Mouse (Mus musculus) hindbrain, embryonic 16.5 days (tissue): Measurements from ENCODE around the gene Samd8. TPM values are rescaled to one million over a fixed set of nuclear protein-coding genes. Genes with fewer than 3 reads are reported as not detected.

Experiments used
- ATAC-seq: fragments of 200-750 bp; cut with Nextera tagmentation; 2 replicates; pipeline ENCODE4 v1.8.0; 2017; ENCODE audit warnings: moderate TSS enrichment, moderate library complexity
- H3K27ac ChIP-seq: fragments of 300-500 bp; sonication (generic); 2 replicates; pipeline ENCODE4 v1.5.1; 2014; ENCODE audit warnings: low read depth, mild to moderate bottlenecking, control low read depth, low read length, moderate library complexity
- H3K27me3 ChIP-seq: fragments of 300-500 bp; sonication (generic); replicated peaks from 2 replicates; pipeline ENCODE4 v1.6.1; 2014; ENCODE audit warnings: low read length; ENCODE audit not compliant: control insufficient read depth, insufficient read depth
- H3K36me3 ChIP-seq: fragments of 300-500 bp; sonication (generic); 2 replicates; pipeline ENCODE4 v1.6.1; 2014; ENCODE audit warnings: mild to moderate bottlenecking, low read length, moderate library complexity, mixed read lengths; ENCODE audit not compliant: control insufficient read depth, insufficient read depth
- H3K4me1 ChIP-seq: fragments of 300-500 bp; sonication (generic); 2 replicates; pipeline ENCODE4 v1.6.1; 2014; ENCODE audit warnings: low read depth, low read length; ENCODE audit not compliant: control insufficient read depth, insufficient read depth
- H3K4me2 ChIP-seq: fragments of 300-500 bp; sonication (generic); 2 replicates; pipeline ENCODE4 v1.6.1; 2014; ENCODE audit warnings: mild to moderate bottlenecking, low read length, control low read depth, moderate library complexity
- H3K4me3 ChIP-seq: fragments of 300-500 bp; sonication (generic); 2 replicates; pipeline ENCODE4 v1.5.1; 2014; ENCODE audit warnings: mild to moderate bottlenecking, low read length, control low read depth, moderate library complexity
- H3K9ac ChIP-seq: fragments of 300-500 bp; sonication (generic); 2 replicates; pipeline ENCODE4 v1.6.1; 2014; ENCODE audit warnings: low read depth, mild to moderate bottlenecking, control low read depth, low read length, moderate library complexity
- H3K9me3 ChIP-seq: fragments of 300-500 bp; sonication (generic); 2 replicates; pipeline ENCODE4 v1.6.1; 2014; ENCODE audit warnings: mild to moderate bottlenecking, low read length, moderate library complexity; ENCODE audit not compliant: control insufficient read depth
- WGBS: fragments of 180-500 bp; shearing (Covaris S2); extraction: QIAGEN DNeasy Blood & Tissue Kit; methylation state at CpG from one replicate; pipeline ENCODE4 v1.1.7; 2014; 5-methylcytosine and 5-hydroxymethylcytosine counted together
- polyA plus RNA-seq: library from polyadenylated mRNA; unstranded; fragments of >200 nt; fragmentation: Nextera tagmentation; extraction: Ambion mirVana; gene quantifications from 2 replicates; pipeline ENCODE4 v1.2.1, GENCODE M21; 2015

Samd8 gene
- polyA plus RNA-seq, 1 experiment from 2014 or later = 20.4 TPM

GRCm38 (mm10) chr14:21776201-21776600 lies 25.9 kb downstream of the Samd8 start:
- H3K9ac ChIP-seq = no peak overlapping the region
- H3K27me3 ChIP-seq = no peaks in the 10 kb centered on the region
- H3K4me2 ChIP-seq = no peak overlapping the region
- peaks cover 13% of the 10 kb centered on the region for H3K36me3 ChIP-seq
- no peak for ATAC-seq
- H3K4me3 ChIP-seq = no peak overlapping the region
- H3K27ac ChIP-seq = no peak overlapping the region
- 89% methylated on average over 4 of the region's 4 CpGs for WGBS
- H3K9me3 ChIP-seq = no peaks in the 10 kb centered on the region
- no peaks in the 10 kb centered on the region for H3K4me1 ChIP-seq

DNA sequence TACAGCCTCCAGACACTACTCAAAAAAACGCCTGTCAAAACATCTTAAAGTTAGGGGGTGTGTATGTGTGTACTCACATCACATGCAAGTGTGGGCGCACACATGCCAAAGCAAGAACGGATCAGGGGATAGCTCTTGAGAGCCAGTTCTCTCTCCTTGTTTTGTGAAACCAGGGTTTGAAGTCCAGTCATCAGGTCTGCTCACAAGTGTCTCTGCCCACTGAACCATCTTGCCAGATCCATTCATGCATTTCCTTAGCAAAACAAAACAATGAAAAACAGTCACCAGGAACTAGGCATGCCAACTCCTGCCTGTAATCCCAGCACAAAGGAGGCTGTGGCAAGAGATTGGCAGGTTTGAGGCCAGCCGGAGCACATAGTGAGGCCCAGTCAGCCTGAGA lies 36.2 kb downstream of the Samd8 start:
- ATAC-seq = no peak
- 78% methylated on average over 4 of the region's 4 CpGs for WGBS
- H3K27ac ChIP-seq = no peak overlapping the region

GRCm38 (mm10) chr14:21787374-21787773 lies 37.0 kb downstream of the Samd8 start:
- H3K27ac ChIP-seq = no peak overlapping the region
- ATAC-seq = no peak
- no peaks in the 10 kb centered on the region for H3K4me1 ChIP-seq
- H3K27me3 ChIP-seq = no peaks in the 10 kb centered on the region
- H3K9me3 ChIP-seq = no peaks in the 10 kb centered on the region
- H3K36me3 ChIP-seq = peaks cover 7% of the 10 kb centered on the region
- H3K4me2 ChIP-seq = no peak overlapping the region
- no peak overlapping the region for H3K4me3 ChIP-seq
- 86% methylated on average over 3 of the region's 3 CpGs for WGBS
- H3K9ac ChIP-seq = no peak overlapping the region

More for the DNA sequence above, 36.2 kb downstream of the Samd8 start:
- no peaks in the 10 kb centered on the region for H3K4me1 ChIP-seq
- H3K9ac ChIP-seq = no peak overlapping the region
- no peak overlapping the region for H3K4me3 ChIP-seq
- H3K27me3 ChIP-seq = no peaks in the 10 kb centered on the region
- H3K36me3 ChIP-seq = peaks cover 5% of the 10 kb centered on the region; the same call in 1 of the 2 replicates
- no peak overlapping the region for H3K4me2 ChIP-seq
- no peaks in the 10 kb centered on the region for H3K9me3 ChIP-seq

DNA sequence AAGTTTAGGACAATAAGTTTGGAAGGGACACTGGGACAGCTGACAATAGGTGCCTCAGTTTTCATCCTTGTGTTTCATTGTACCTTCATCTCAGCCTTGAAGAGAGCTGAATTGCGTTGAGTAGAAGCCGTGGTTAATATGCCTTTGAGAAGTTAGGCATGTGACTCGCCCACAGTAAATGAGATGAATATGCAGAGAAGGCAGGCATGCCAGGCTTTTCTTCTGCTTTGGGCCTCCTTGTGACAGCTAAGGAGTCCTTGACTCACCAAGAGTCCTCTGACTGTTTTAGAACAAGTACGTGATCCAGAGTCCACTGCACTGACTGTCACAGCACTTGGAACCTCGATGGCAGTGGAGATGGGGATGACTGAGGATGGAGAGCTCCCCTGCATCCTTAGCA lies 37.8 kb downstream of the Samd8 start:
- H3K4me2 ChIP-seq = no peak overlapping the region
- H3K36me3 ChIP-seq = peaks cover 11% of the 10 kb centered on the region
- WGBS = 95% methylated on average over 5 of the region's 5 CpGs
- H3K9ac ChIP-seq = no peak overlapping the region
- H3K27ac ChIP-seq = no peak overlapping the region
- H3K27me3 ChIP-seq = no peaks in the 10 kb centered on the region
- H3K4me3 ChIP-seq = no peak overlapping the region
- H3K9me3 ChIP-seq = no peaks in the 10 kb centered on the region
- no peak for ATAC-seq
- H3K4me1 ChIP-seq = no peaks in the 10 kb centered on the region

DNA sequence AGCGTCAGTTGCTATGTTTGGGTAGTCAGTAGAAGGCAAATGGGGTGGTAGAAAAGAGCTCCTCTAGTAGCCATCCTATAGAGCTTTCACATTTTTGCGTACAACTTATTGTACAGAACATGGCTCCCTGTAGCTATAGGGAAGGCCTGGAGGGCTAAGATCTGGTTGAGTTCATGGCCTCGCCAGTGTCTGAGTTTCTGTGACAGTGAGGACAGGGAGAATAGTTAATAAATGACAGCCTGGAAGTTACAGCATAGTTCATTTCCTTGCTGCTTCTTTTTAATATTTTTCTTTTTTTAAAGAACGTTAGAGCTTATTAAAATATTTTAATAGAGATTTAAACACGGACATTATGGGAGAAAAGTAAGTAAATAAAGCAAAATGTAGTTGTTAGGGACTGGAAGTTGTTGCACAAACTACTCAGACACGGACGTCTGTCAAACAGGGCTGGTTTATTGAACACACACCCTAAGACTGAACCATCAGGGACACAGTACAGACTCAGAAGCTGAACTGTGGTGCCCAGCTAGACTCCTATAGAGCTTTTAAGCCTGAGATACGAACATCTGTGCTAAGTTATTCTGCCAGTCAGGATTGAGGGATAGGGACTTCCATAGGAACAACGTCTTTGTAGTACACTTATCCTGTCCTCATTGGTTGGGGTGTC lies 40.4 kb downstream of the Samd8 start:
- Histone ChIP-seq H3K4me1 (no peaks in the 10 kb centered on the region), H3K27me3 (no peaks in the 10 kb centered on the region), H3K4me3 (no peak overlapping the region), H3K27ac (no peak overlapping the region), H3K4me2 (no peak overlapping the region), H3K9me3 (no peaks in the 10 kb centered on the region), H3K36me3 (peaks cover 11% of the 10 kb centered on the region), H3K9ac (no peak overlapping the region)
- WGBS = 93% methylated on average over 9 of the region's 9 CpGs
- no peak for ATAC-seq

- no peaks in the 10 kb centered on the region for H3K4me1 ChIP-seq
- no peak overlapping the region for H3K9ac ChIP-seq
- H3K27ac ChIP-seq = no peak overlapping the region
- peaks cover 8% of the 10 kb centered on the region for H3K36me3 ChIP-seq
- WGBS = 96% methylated on average over 4 of the region's 4 CpGs
- H3K4me2 ChIP-seq = no peak overlapping the region
- no peak overlapping the region for H3K4me3 ChIP-seq
- H3K9me3 ChIP-seq = no peaks in the 10 kb centered on the region
- H3K27me3 ChIP-seq = no peaks in the 10 kb centered on the region
- no peak for ATAC-seq
These were observed 41.4 kb downstream of the Samd8 start for GRCm38 (mm10) chr14:21791722-21792121.

- ATAC-seq = no peak
- 96% methylated on average over 6 of the region's 6 CpGs for WGBS
- Histone ChIP-seq H3K9me3 (no peaks in the 10 kb centered on the region), H3K27me3 (no peaks in the 10 kb centered on the region), H3K4me3 (no peak overlapping the region), H3K36me3 (peaks cover 8% of the 10 kb centered on the region), H3K27ac (no peak overlapping the region), H3K4me2 (no peak overlapping the region), H3K4me1 (no peaks in the 10 kb centered on the region), H3K9ac (no peak overlapping the region)
These were observed 41.9 kb downstream of the Samd8 start for GRCm38 (mm10) chr14:21792250-21792649.

DNA sequence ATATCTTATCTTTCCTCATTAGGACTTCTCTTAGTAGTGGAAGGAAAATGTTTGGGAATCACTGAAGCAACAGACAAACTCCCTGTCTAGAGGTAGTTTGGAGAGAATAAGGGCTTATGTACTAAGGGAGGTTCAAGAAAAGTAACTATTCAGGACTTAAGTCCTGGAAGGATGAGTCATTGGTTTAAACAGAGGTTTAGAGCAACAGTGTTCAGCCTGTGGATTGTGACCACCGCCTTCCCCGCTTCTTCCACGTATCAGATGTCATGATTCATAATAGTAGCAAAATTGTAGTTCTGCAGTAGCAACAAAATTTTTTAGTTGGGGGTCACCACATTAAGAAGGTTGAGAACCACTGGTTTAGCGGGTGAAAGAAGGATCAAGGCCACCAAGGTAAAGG lies 50.3 kb downstream of the Samd8 start:
- WGBS = 98% methylated on average over 4 of the region's 4 CpGs
- H3K4me3 ChIP-seq = no peak overlapping the region
- ATAC-seq = no peak
- H3K27ac ChIP-seq = no peak overlapping the region
- no peaks in the 10 kb centered on the region; the same call in 1 of the 2 replicates for H3K36me3 ChIP-seq
- no peaks in the 10 kb centered on the region for H3K9me3 ChIP-seq
- no peak overlapping the region for H3K9ac ChIP-seq
- H3K27me3 ChIP-seq = no peaks in the 10 kb centered on the region
- no peaks in the 10 kb centered on the region for H3K4me1 ChIP-seq
- no peak overlapping the region for H3K4me2 ChIP-seq

- no peaks in the 10 kb centered on the region; the same call in 1 of the 2 replicates for H3K36me3 ChIP-seq
- ATAC-seq = no peak
- H3K4me2 ChIP-seq = no peak overlapping the region
- no peaks in the 10 kb centered on the region for H3K9me3 ChIP-seq
- H3K4me1 ChIP-seq = no peaks in the 10 kb centered on the region
- H3K9ac ChIP-seq = no peak overlapping the region
- H3K27ac ChIP-seq = no peak overlapping the region
- no peaks in the 10 kb centered on the region for H3K27me3 ChIP-seq
- 67% methylated on average over 7 of the region's 7 CpGs for WGBS
- H3K4me3 ChIP-seq = no peak overlapping the region
These were observed 51.3 kb downstream of the Samd8 start for GRCm38 (mm10) chr14:21801624-21802023.
